Mouse (Mus musculus) liver, adult 2 months (tissue): ENCODE measurements at regions not wholly inside any gene's neighbourhood (a gene's known extent, or its start where the extent isn't known, plus 50 kb on each side); places are given as distances from the start of the nearest gene placed in this dataset.

Experiments
- DNase-seq: peaks from one replicate; pipeline ENCODE4 v3.0.0-alpha.2; 2011; ENCODE audit warnings: low read depth, low spot score; ENCODE audit errors: extremely low read depth
- H3K27ac ChIP-seq: fragments of 200-500 bp; replicated peaks from 2 replicates; pipeline ENCODE4 v1.5.1; 2012; ENCODE audit warnings: low read depth, mild to moderate bottlenecking, control low read depth, inconsistent platforms, low read length; ENCODE audit not compliant: insufficient read depth
- H3K27me3 ChIP-seq: fragments of 200-500 bp; 2 replicates; pipeline ENCODE4 v1.6.1; 2012; ENCODE audit warnings: mild to moderate bottlenecking, moderate library complexity, low read length, inconsistent platforms; ENCODE audit not compliant: control insufficient read depth, insufficient read depth
- H3K36me3 ChIP-seq: fragments of 200-500 bp; 2 replicates; pipeline ENCODE4 v1.6.1; 2012; ENCODE audit warnings: low read length, inconsistent platforms; ENCODE audit not compliant: control insufficient read depth, insufficient read depth
- H3K4me1 ChIP-seq: fragments of 200-500 bp; 2 replicates; pipeline ENCODE4 v1.6.1; 2011; ENCODE audit warnings: low read length; ENCODE audit not compliant: control insufficient read depth, insufficient read depth
- H3K4me3 ChIP-seq: fragments of 200-500 bp; 2 replicates; pipeline ENCODE4 v1.5.1; 2011; ENCODE audit warnings: low read depth, mild to moderate bottlenecking, control low read depth, low read length, moderate library complexity; ENCODE audit not compliant: insufficient read depth
- H3K79me2 ChIP-seq: fragments of 200-500 bp; 2 replicates; pipeline ENCODE4 v1.6.1; 2012; ENCODE audit warnings: inconsistent platforms, mild to moderate bottlenecking, low read length, moderate library complexity; ENCODE audit not compliant: control insufficient read depth, insufficient read depth
- H3K9ac ChIP-seq: fragments of 200-500 bp; 2 replicates; pipeline ENCODE4 v1.6.1; 2012; ENCODE audit warnings: low read depth, mild to moderate bottlenecking, control low read depth, inconsistent platforms, low read length
- CTCF ChIP-seq: fragments of 200-500 bp; IDR thresholded peaks from 2 replicates; pipeline ENCODE4 v1.5.1; 2011; ENCODE audit warnings: low read depth, low read length, control low read depth
- POLR2A ChIP-seq: fragments of 200-500 bp; IDR thresholded peaks from 2 replicates; pipeline ENCODE4 v1.6.1; 2011; ENCODE audit warnings: low read length, control low read depth; ENCODE audit not compliant: insufficient read depth; ENCODE audit errors: extremely low read depth
- WGBS: fragments of 180-500 bp; shearing (Covaris S2); methylation state at CpG from one replicate; pipeline ENCODE4 v1.1.7; 2018; 5-methylcytosine and 5-hydroxymethylcytosine counted together

DNA sequence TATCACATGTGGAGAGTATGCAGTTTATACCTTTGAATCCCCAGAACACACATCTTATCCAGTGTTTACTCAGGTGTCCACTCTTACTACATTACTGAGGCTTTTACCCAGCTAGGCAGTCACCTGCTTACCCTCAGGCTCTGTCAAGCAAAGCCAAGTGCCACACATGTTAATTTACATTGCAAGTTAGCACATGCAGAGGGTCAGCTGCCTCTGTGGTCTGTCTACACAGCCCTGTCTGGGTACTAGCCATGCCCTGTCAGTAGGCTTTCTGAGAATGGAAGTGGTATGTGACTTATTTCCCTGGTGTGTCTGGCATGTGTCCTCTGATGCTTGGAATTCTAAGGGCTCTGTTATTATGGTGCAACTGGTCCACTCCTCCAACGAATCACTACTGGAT is 106.6 kb downstream of the Sox11 start:
- Histone ChIP-seq H3K27me3 (no peaks in the 10 kb centered on the region), H3K4me1 (no peaks in the 10 kb centered on the region), H3K9ac (no peak overlapping the region), H3K27ac (no peak overlapping the region), H3K79me2 (no peaks in the 10 kb centered on the region), H3K4me3 (no peak overlapping the region), H3K36me3 (no peaks in the 10 kb centered on the region)
- 44% methylated on average over 1 of the region's 1 CpGs for WGBS
- no peak for TF ChIP-seq POLR2A
- no peak for TF ChIP-seq CTCF
- DNase-seq = no peak

GRCm38 (mm10) chr12:27221541-27221940 is 120.8 kb downstream of the Sox11 start:
- 87% methylated on average over 3 of the region's 3 CpGs for WGBS
- DNase-seq = no peak

GRCm38 (mm10) chr12:27201191-27201590 is 141.2 kb downstream of the Sox11 start:
- TF ChIP-seq POLR2A (no peak), CTCF (no peak)
- WGBS = 67% methylated on average over 7 of the region's 7 CpGs

More at GRCm38 (mm10) chr12:27221541-27221940, 120.8 kb downstream of the Sox11 start:
- H3K9ac ChIP-seq = no peak overlapping the region
- TF ChIP-seq CTCF (no peak), POLR2A (no peak)
- H3K79me2 ChIP-seq = no peaks in the 10 kb centered on the region
- H3K36me3 ChIP-seq = no peaks in the 10 kb centered on the region
- H3K27ac ChIP-seq = no peak overlapping the region
- H3K4me1 ChIP-seq = no peaks in the 10 kb centered on the region
- no peak overlapping the region for H3K4me3 ChIP-seq
- H3K27me3 ChIP-seq = no peaks in the 10 kb centered on the region

DNA sequence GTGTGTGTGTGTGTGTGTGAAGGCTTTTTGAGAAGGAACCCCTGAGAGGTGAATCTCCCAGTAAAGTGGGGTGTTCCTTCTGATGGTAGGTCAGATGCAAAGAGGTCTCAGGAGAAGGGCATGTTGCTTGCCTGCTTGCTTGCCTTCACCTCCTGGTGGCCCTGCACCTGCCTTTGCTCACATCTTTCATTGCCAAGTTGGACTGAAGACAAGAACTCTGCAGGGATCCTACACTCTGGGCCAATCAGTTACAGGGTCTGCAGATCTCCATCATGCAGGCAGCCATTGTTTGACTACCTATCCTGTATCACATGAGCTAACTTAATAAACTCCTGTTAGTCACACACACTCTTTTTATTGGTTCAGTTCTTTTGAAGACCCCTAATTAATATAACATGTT is 148.4 kb downstream of the Sox11 start:
- H3K27ac ChIP-seq = no peak overlapping the region
- DNase-seq = no peak
- no peaks in the 10 kb centered on the region for H3K36me3 ChIP-seq
- no peaks in the 10 kb centered on the region for H3K79me2 ChIP-seq
- H3K27me3 ChIP-seq = no peaks in the 10 kb centered on the region
- TF ChIP-seq POLR2A = no peak
- TF ChIP-seq CTCF = no peak
- H3K4me1 ChIP-seq = no peaks in the 10 kb centered on the region
- H3K9ac ChIP-seq = no peak overlapping the region
- no peak overlapping the region for H3K4me3 ChIP-seq

More at GRCm38 (mm10) chr12:27201191-27201590, 141.2 kb downstream of the Sox11 start:
- no peaks in the 10 kb centered on the region for H3K27me3 ChIP-seq
- H3K4me3 ChIP-seq = no peak overlapping the region
- no peak overlapping the region for H3K9ac ChIP-seq
- DNase-seq = no peak
- H3K27ac ChIP-seq = no peak overlapping the region
- H3K36me3 ChIP-seq = no peaks in the 10 kb centered on the region
- no peaks in the 10 kb centered on the region for H3K4me1 ChIP-seq
- H3K79me2 ChIP-seq = no peaks in the 10 kb centered on the region

DNA sequence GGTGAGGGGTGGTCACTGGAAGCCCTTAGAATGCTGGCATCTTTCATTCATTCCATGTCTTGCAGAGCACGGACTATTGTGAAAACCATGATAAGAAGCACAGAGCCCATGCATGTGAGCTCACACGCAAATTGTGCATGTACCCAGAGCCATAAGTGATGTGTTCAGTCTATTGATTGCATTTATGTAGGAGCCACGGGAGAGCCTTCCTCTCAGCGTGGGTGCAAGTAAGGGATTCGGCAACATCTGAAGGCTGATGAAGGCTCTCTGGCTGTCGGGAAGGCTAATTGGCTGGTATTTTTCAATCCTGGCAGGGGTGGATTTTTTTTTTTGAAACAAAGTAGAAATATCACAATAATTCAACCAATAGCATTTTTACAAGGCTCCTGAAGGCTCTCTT is 150.5 kb downstream of the Sox11 start:
- H3K79me2 ChIP-seq = no peaks in the 10 kb centered on the region
- H3K27me3 ChIP-seq = no peaks in the 10 kb centered on the region
- DNase-seq = no peak
- H3K4me1 ChIP-seq = no peaks in the 10 kb centered on the region
- no peak overlapping the region for H3K4me3 ChIP-seq
- WGBS = 88% methylated on average over 6 of the region's 6 CpGs
- no peak overlapping the region for H3K27ac ChIP-seq
- no peak overlapping the region for H3K9ac ChIP-seq
- no peak for TF ChIP-seq POLR2A
- no peak for TF ChIP-seq CTCF
- no peaks in the 10 kb centered on the region for H3K36me3 ChIP-seq

DNA sequence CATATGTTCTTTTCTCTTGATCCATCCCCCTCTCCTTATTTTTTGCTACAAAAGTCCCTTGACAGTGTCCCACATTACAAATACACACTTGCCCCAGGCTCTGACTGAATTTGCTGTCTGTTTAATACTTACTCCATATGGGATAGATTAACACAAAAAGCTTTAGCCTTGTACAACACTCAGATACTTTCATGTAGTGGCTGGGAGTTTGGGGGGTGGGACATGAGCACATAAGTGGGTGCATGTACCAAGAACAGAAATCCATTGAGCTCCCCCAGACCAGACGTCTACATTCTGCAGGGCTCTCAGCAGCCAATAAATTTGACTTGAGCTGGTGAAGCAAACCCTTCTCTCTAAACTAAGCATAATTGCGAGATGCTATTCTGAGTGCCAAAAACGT is 154.9 kb downstream of the Sox11 start:
- no peaks in the 10 kb centered on the region for H3K4me1 ChIP-seq
- no peaks in the 10 kb centered on the region for H3K36me3 ChIP-seq
- WGBS = 78% methylated on average over 3 of the region's 3 CpGs
- no peak overlapping the region for H3K4me3 ChIP-seq
- H3K27me3 ChIP-seq = no peaks in the 10 kb centered on the region
- no peak overlapping the region for H3K27ac ChIP-seq
- no peak for DNase-seq
- H3K79me2 ChIP-seq = no peaks in the 10 kb centered on the region
- TF ChIP-seq CTCF (no peak), POLR2A (no peak)
- no peak overlapping the region for H3K9ac ChIP-seq
